Mouse (Mus musculus) lung, postnatal 0 days (tissue): ENCODE measurements around the gene Zfp141. TPM values are rescaled to one million over a fixed set of nuclear protein-coding genes. Genes with fewer than 3 reads are reported as not detected.

Experiments
- ATAC-seq: fragments of 200-750 bp; cut with Nextera tagmentation; 2 replicates; pipeline ENCODE4 v1.8.0; 2017; ENCODE audit warnings: moderate library complexity
- DNase-seq: peaks from one replicate; pipeline ENCODE4 v3.0.0-alpha.2; 2016; ENCODE audit warnings: low spot score
- H3K27ac ChIP-seq: fragments of 300-500 bp; sonication (generic); 2 replicates; pipeline ENCODE4 v1.5.1; 2014; ENCODE audit warnings: antibody characterized with exemption, mild to moderate bottlenecking, low read length, mixed read lengths
- H3K27me3 ChIP-seq: fragments of 300-500 bp; sonication (generic); replicated peaks from 2 replicates; pipeline ENCODE4 v1.6.1; 2014; ENCODE audit warnings: low read length, mixed read lengths; ENCODE audit not compliant: insufficient read depth
- H3K36me3 ChIP-seq: fragments of 300-500 bp; sonication (generic); 2 replicates; pipeline ENCODE4 v1.6.1; 2014; ENCODE audit warnings: low read length, mixed read lengths; ENCODE audit not compliant: insufficient read depth
- H3K4me1 ChIP-seq: fragments of 300-500 bp; sonication (generic); 2 replicates; pipeline ENCODE4 v1.6.1; 2014; ENCODE audit warnings: antibody characterized with exemption, low read depth, low read length, mixed read lengths; ENCODE audit not compliant: insufficient read depth
- H3K4me2 ChIP-seq: fragments of 300-500 bp; sonication (generic); replicated peaks from 2 replicates; pipeline ENCODE4 v1.6.1; 2014; ENCODE audit warnings: low read depth, mild to moderate bottlenecking, low read length, moderate library complexity, mixed read lengths
- H3K4me3 ChIP-seq: fragments of 300-500 bp; sonication (generic); 2 replicates; pipeline ENCODE4 v1.5.1; 2014; ENCODE audit warnings: low read depth, low read length
- H3K9ac ChIP-seq: fragments of 300-500 bp; sonication (generic); replicated peaks from 2 replicates; pipeline ENCODE4 v1.6.1; 2014; ENCODE audit warnings: low read depth, mild to moderate bottlenecking
- H3K9me3 ChIP-seq: fragments of 300-500 bp; sonication (generic); 2 replicates; pipeline ENCODE4 v1.6.1; 2016; ENCODE audit warnings: low read length, mixed read lengths
- CTCF ChIP-seq: IDR thresholded peaks from 2 replicates; pipeline ENCODE4 v1.5.1; 2016; ENCODE audit warnings: antibody characterized with exemption, mild to moderate bottlenecking
- EP300 ChIP-seq: IDR thresholded peaks from 2 replicates; pipeline ENCODE4 v1.6.1; 2016; ENCODE audit warnings: antibody characterized with exemption, mild to moderate bottlenecking, control low read depth
- WGBS: fragments of 180-500 bp; shearing (Covaris S2); extraction: QIAGEN DNeasy Blood & Tissue Kit; methylation state at CpG from one replicate; pipeline ENCODE4 v1.1.7; 2014; 5-methylcytosine and 5-hydroxymethylcytosine counted together
- polyA plus RNA-seq: library from polyadenylated mRNA; unstranded; fragments of >200 nt; fragmentation: Nextera tagmentation; extraction: Ambion mirVana; gene quantifications from 2 replicates; pipeline ENCODE4 v1.2.1, GENCODE M21; 2015

Zfp141 gene
- polyA plus RNA-seq, 1 experiment from 2014 or later: 2.9 TPM

DNA sequence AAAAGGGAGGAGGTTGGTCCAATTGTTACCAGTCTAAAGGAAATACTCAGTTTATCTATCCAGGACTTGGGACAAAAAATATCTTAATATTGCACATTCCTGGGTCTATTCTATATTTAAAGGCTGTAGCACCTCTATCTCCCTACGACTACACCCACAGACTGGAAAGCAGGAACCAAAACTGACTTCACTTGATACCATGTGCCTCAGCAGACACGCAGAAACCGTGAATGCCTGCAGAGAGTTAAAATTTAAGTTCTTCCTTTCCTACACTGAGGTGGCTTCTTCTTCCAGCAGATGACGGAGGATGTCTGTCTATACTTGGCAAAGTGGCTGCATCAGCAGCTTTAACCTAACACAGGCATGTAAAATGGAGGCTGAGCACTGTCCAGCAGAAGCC lies 15.2 kb downstream of the Zfp141 start:
- Histone ChIP-seq H3K4me1 (no peaks in the 10 kb centered on the region), H3K27ac (no peak overlapping the region), H3K36me3 (no peaks in the 10 kb centered on the region), H3K9ac (no peak overlapping the region), H3K4me2 (no peak overlapping the region), H3K27me3 (no peaks in the 10 kb centered on the region), H3K4me3 (no peak overlapping the region), H3K9me3 (no peaks in the 10 kb centered on the region)
- DNase-seq (no peak), ATAC-seq (no peak)
- TF ChIP-seq CTCF (no peak), EP300 (no peak)
- WGBS: 89% methylated on average over 4 of the region's 4 CpGs

DNA sequence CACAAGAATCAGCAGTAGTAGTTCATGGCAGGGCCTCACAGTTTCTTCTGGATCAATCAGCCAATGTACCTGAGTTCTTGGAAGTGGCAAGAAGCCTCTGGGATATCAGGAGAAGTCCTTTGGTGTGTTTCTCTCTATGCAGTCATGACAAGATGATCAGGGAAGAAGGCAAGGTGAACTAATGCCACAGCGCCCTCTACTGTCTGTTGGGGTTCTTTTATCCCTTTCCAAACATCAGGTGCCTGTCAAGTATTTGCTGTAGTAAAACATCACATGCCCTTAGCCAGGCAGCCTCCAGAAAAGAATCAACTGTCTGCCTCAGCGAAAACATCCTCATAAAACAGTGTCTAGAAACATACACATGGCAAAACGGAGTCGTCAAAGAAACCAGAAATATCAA lies 50.9 kb downstream of the Zfp141 start:
- no peak for DNase-seq
- Histone ChIP-seq H3K4me3 (no peak overlapping the region), H3K27ac (no peak overlapping the region), H3K27me3 (no peaks in the 10 kb centered on the region), H3K36me3 (no peaks in the 10 kb centered on the region), H3K9me3 (no peaks in the 10 kb centered on the region), H3K4me2 (no peak overlapping the region), H3K9ac (no peak overlapping the region), H3K4me1 (no peaks in the 10 kb centered on the region)
- no peak for ATAC-seq
- TF ChIP-seq EP300 (no peak), CTCF (no peak)
- 55% methylated on average over 4 of the region's 4 CpGs for WGBS

DNA sequence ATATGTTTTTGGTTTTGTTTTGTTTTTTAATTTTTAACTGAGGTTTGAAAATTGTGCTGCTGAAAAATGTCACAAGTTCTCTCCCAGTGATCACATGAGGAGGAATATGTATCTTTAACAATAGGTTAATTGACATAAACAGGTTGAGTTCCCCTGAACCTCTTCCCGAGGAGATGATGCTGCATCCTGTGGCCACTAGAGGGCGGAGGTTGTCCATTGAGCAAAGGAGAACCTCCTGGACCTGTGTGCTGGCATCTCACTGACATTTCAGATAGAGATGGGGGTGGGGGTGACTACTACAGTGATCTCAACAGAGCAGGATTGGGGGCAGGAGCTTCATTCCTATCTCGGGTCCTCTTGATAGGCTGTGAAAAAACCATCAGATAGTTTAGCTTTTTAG lies 54.9 kb downstream of the Zfp141 start:
- no peak for ATAC-seq
- Histone ChIP-seq H3K9me3 (no peaks in the 10 kb centered on the region), H3K27me3 (no peaks in the 10 kb centered on the region), H3K4me1 (no peaks in the 10 kb centered on the region), H3K9ac (no peak overlapping the region), H3K4me2 (no peak overlapping the region), H3K27ac (no peak overlapping the region), H3K36me3 (no peaks in the 10 kb centered on the region), H3K4me3 (no peak overlapping the region)
- 28% methylated on average over 3 of the region's 3 CpGs for WGBS
- DNase-seq: no peak
- TF ChIP-seq CTCF (peak; percentile 35), EP300 (no peak)

DNA sequence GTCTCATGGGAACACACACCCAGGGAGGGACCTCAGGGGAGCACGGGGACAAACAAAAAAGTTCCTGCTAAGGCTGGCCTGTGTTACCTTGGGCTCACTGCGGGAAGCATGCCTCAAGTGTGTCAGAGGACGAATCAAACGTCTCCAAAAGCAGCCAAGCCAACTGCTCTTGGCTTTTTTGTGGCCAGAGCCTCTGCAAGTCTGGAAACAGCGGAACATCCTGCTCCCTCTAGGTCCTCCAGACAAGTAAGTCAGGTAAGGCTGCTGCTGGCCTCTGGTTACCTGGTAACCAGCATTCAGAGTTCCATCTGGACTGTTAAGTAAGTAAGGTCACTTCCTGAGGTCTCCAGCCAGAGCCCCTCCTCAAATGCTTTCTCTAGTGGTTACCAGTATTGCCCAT lies 57.7 kb downstream of the Zfp141 start, which contains the start of gene 4933421I07Rik:
TSS of gene 4933421I07Rik (minus strand) at position 271 of the 400 bp plus-strand sequence.
- H3K4me2 ChIP-seq: no peak within 1 kb of the TSS
- DNase-seq (no peak), ATAC-seq (no peak)
- no peak within 1 kb of the TSS for H3K27ac ChIP-seq
- no peaks in the 10 kb centered on the region for H3K9me3 ChIP-seq
- H3K4me1 ChIP-seq: no peaks in the 10 kb centered on the region
- no peak within 1 kb of the TSS for H3K9ac ChIP-seq
- WGBS: 65% methylated on average over 5 of the region's 5 CpGs
- H3K36me3 ChIP-seq: no peaks in the 10 kb centered on the region
- no peak for TF ChIP-seq CTCF
- no peak for TF ChIP-seq EP300
- no peaks in the 10 kb centered on the region for H3K27me3 ChIP-seq
- no peak within 1 kb of the TSS for H3K4me3 ChIP-seq

DNA sequence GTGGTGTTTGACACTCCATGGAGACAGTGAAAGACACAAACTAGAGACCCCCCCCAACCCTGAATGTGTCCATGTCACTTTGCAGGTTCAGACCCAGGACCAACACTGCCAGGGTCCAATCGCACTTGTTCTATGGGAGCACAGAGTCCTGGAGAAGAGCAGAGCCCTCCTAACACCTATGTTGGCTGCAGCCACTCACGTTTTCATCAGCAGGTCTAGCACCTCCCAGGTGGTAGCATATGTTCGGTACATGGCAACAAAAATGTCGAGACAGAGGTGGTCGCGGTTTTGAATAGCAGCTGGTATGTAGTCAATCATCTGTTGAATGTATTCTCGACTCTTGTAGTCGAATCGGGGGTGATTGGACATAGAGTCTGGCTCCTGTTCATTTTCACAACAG lies 58.2 kb downstream of the Zfp141 start:
- H3K9me3 ChIP-seq: no peaks in the 10 kb centered on the region
- no peaks in the 10 kb centered on the region for H3K36me3 ChIP-seq
- 79% methylated on average over 9 of the region's 9 CpGs for WGBS
- H3K27me3 ChIP-seq: no peaks in the 10 kb centered on the region
- DNase-seq (no peak), ATAC-seq (no peak)
- H3K9ac ChIP-seq: no peak overlapping the region
- no peak for TF ChIP-seq CTCF
- TF ChIP-seq EP300: no peak
- no peak overlapping the region for H3K4me3 ChIP-seq
- no peak overlapping the region for H3K27ac ChIP-seq
- H3K4me1 ChIP-seq: no peaks in the 10 kb centered on the region
- H3K4me2 ChIP-seq: no peak overlapping the region

Other genes starting within 250 kb of the Zfp141 start
- not detected in 2 replicates for gene Vmn2r61, start 245.7 kb downstream of the Zfp141 start, polyA plus RNA-seq
- not detected in 2 replicates for gene 4933421I07Rik, start 57.6 kb downstream of the Zfp141 start, polyA plus RNA-seq
- gene Gm21028, start 72.8 kb upstream of the Zfp141 start, polyA plus RNA-seq: not detected in 2 replicates
- gene Zfp977, start 86.8 kb upstream of the Zfp141 start, polyA plus RNA-seq: 0.74 and 0.87 TPM in 2 replicates
- 2.0 and 2.1 TPM in 2 replicates for gene Zfp976, start 136.8 kb upstream of the Zfp141 start, polyA plus RNA-seq
- 4.7 and 4.9 TPM in 2 replicates for gene Zfp975, start 187.0 kb upstream of the Zfp141 start, polyA plus RNA-seq
- gene Gm17067, start 221.3 kb upstream of the Zfp141 start, polyA plus RNA-seq: not detected in 2 replicates